9 mouse cellular contexts compared by ENCODE assay signal in genomic region chr9:44486335-44486734, GRCm38 (mm10). TPM values are rescaled to one million over a fixed set of nuclear protein-coding genes. Genes with fewer than 3 reads are reported as not detected.
DNase-seq lines count a peak whose midpoint lies in the region; ATAC-seq lines count a peak whose summit lies in the region.
"Had no signal": no experiment of that assay in that cellular context is flagged by ENCODE, and none has a peak within 500 bp of the region (broad histone marks: within the 10 kb centered on the region; RNA-seq: fewer than 3 reads in every experiment).

No protein-coding gene starts in this region.

- peak; percentile 16 for DNase-seq in left cerebral cortex, postnatal 4 days
- DNase-seq in left cerebral cortex, adult 9 months (ENCODE audit: low spot score in 2 of 2): no peak
- DNase-seq in embryonic facial prominence, embryonic 10.5 days (ENCODE audit: low spot score): peak; percentile 60
- DNase-seq in heart, postnatal 36 days: peak; percentile 45 to 59
- no peak for DNase-seq in frontal cortex, postnatal 36 days (ENCODE audit: low spot score in 2 of 2)
- no peak for DNase-seq in cerebellum, postnatal 4 days (ENCODE audit: low spot score in 2 of 2)

- no peaks in the 10 kb centered on the region for H3K27me3 ChIP-seq in embryonic facial prominence, embryonic 10.5 days (replicated peaks; ENCODE audit: low read depth, poor library complexity, severe bottlenecking)
- no peaks in the 10 kb centered on the region for H3K27me3 ChIP-seq in limb, embryonic 12.5 days
- no peaks in the 10 kb centered on the region for H3K27me3 ChIP-seq in midbrain, embryonic 16.5 days (ENCODE audit: control insufficient read depth, insufficient read depth, low read depth, low read length)

- peaks cover 9% of the 10 kb centered on the region; the same call in 1 of the 2 replicates for H3K36me3 ChIP-seq in embryonic facial prominence, embryonic 10.5 days (replicated peaks)
- peaks cover 4% of the 10 kb centered on the region; the same call in 1 of the 2 replicates for H3K36me3 ChIP-seq in limb, embryonic 12.5 days
- H3K36me3 ChIP-seq in midbrain, embryonic 16.5 days (ENCODE audit: control insufficient read depth, insufficient read depth, low read length): no peaks in the 10 kb centered on the region

- ATAC-seq in limb, embryonic 12.5 days (ENCODE audit: insufficient number of reproducible peaks, insufficient read depth, low FRiP score, low TSS enrichment, low read depth): no peak
- no peak for ATAC-seq in midbrain, embryonic 16.5 days

- H3K4me3 ChIP-seq in embryonic facial prominence, embryonic 10.5 days: peak overlapping the region; percentile 93
- H3K4me3 ChIP-seq in limb, embryonic 12.5 days (replicated peaks): peak overlapping the region; percentile 98
- H3K4me3 ChIP-seq in midbrain, embryonic 16.5 days (ENCODE audit: low read depth, low read length): peak overlapping the region; percentile 24

- WGBS in embryonic facial prominence, embryonic 10.5 days: 5% methylated on average over 3 of the region's 3 CpGs
- WGBS in limb, embryonic 12.5 days: 6% methylated on average over 3 of the region's 3 CpGs
- WGBS in midbrain, embryonic 16.5 days: 16% methylated on average over 3 of the region's 3 CpGs

- intact Hi-C loops in left cerebral cortex, postnatal 4 days (cut with DNase I): no loop called here
- intact Hi-C loops in heart, postnatal 36 days (cut with DNase I): no loop called here

- H3K9ac ChIP-seq in limb, embryonic 12.5 days (replicated peaks): peak overlapping the region; percentile 57
- H3K9ac ChIP-seq in midbrain, embryonic 16.5 days (ENCODE audit: low read depth, low read length): peak overlapping the region; percentile 49

- no peaks in the 10 kb centered on the region for H3K9me3 ChIP-seq in embryonic facial prominence, embryonic 10.5 days
- H3K9me3 ChIP-seq in limb, embryonic 12.5 days: no peaks in the 10 kb centered on the region
- H3K9me3 ChIP-seq in midbrain, embryonic 16.5 days (replicated peaks; ENCODE audit: control insufficient read depth, low read length, poor library complexity, severe bottlenecking): no peaks in the 10 kb centered on the region

- peak overlapping the region; percentile 96 for H3K27ac ChIP-seq in embryonic facial prominence, embryonic 10.5 days (replicated peaks)
- H3K27ac ChIP-seq in limb, embryonic 12.5 days: peak overlapping the region; percentile 73
- no peak overlapping the region for H3K27ac ChIP-seq in midbrain, embryonic 16.5 days (ENCODE audit: low read length)

- peak overlapping the region; percentile 97 for H3K4me2 ChIP-seq in limb, embryonic 12.5 days
- peak overlapping the region; percentile 93 for H3K4me2 ChIP-seq in midbrain, embryonic 16.5 days (ENCODE audit: low read length)

- H3K4me1 ChIP-seq in embryonic facial prominence, embryonic 10.5 days: peaks cover 93% of the 10 kb centered on the region
- H3K4me1 ChIP-seq in limb, embryonic 12.5 days (replicated peaks): peaks cover 82% of the 10 kb centered on the region
- peaks cover 76% of the 10 kb centered on the region for H3K4me1 ChIP-seq in midbrain, embryonic 16.5 days (ENCODE audit: control insufficient read depth, insufficient read depth, low read length)

RNA-seq across cellular contexts. Expression of gene Bcl9l, which starts 3.7 kb away (rescaled TPM):
- 100 to 1,000 TPM; 109 to 113 TPM for total RNA-seq in left cerebral cortex, postnatal 4 days (2021)
- polyA plus RNA-seq in embryonic facial prominence, embryonic 10.5 days (2016; fragmentation: Nextera tagmentation; extraction: Ambion mirVana): 7.4 and 7.7 TPM in 2 replicates
- 10 to 100 TPM; 44.6 to 59.4 TPM for total RNA-seq in heart, postnatal 36 days (2021)
- polyA plus RNA-seq in limb, embryonic 12.5 days (2016; fragmentation: Nextera tagmentation; extraction: Ambion mirVana): 14.3 and 17.3 TPM in 2 replicates
- polyA plus RNA-seq in midbrain, embryonic 16.5 days (2015; fragmentation: Nextera tagmentation; extraction: Ambion mirVana): 10.7 and 10.8 TPM in 2 replicates

RNA-seq across cellular contexts. Expression of gene Upk2, which starts 31.6 kb away (rescaled TPM):
- not detected for total RNA-seq in left cerebral cortex, postnatal 4 days (2021)
- polyA plus RNA-seq in embryonic facial prominence, embryonic 10.5 days (2016; fragmentation: Nextera tagmentation; extraction: Ambion mirVana): 0.41 and 0.59 TPM in 2 replicates
- total RNA-seq in heart, postnatal 36 days (2021): not detected
- polyA plus RNA-seq in limb, embryonic 12.5 days (2016; fragmentation: Nextera tagmentation; extraction: Ambion mirVana): 0.31 and 0.65 TPM in 2 replicates
- not detected in 2 replicates for polyA plus RNA-seq in midbrain, embryonic 16.5 days (2015; fragmentation: Nextera tagmentation; extraction: Ambion mirVana)
- total RNA-seq: heart, postnatal 14 days had no signal

RNA-seq across cellular contexts. Expression of gene Foxr1, which starts 45.4 kb away (rescaled TPM):
- not detected for total RNA-seq in left cerebral cortex, postnatal 4 days (2021)
- polyA plus RNA-seq in embryonic facial prominence, embryonic 10.5 days (2016; fragmentation: Nextera tagmentation; extraction: Ambion mirVana): not detected in 2 replicates
- not detected for total RNA-seq in heart, postnatal 36 days (2021)
- 0.18 TPM in 1 of 2 replicates, not detected in the other for polyA plus RNA-seq in limb, embryonic 12.5 days (2016; fragmentation: Nextera tagmentation; extraction: Ambion mirVana)
- not detected in 2 replicates for polyA plus RNA-seq in midbrain, embryonic 16.5 days (2015; fragmentation: Nextera tagmentation; extraction: Ambion mirVana)
- total RNA-seq: heart, postnatal 14 days had no signal

Comparison
In these comparisons a context has a peak if more than half of its experiments do, and no peak if none do; other contexts are left out.
1. DNase-seq: peak in left cerebral cortex, postnatal 4 days (single experiment), embryonic facial prominence, embryonic 10.5 days (single experiment) and heart, postnatal 36 days (2 of 2); none in left cerebral cortex, adult 9 months (0 of 2), frontal cortex, postnatal 36 days (0 of 2) and cerebellum, postnatal 4 days (0 of 2).
2. H3K4me3 ChIP-seq: peak in every context shown above with its lines; median percentile 98 in limb, embryonic 12.5 days; 93 in embryonic facial prominence, embryonic 10.5 days; 24 in midbrain, embryonic 16.5 days.